Mouse (Mus musculus): ENCODE measurements around the gene Tmcc1. TPM values are rescaled to one million over a fixed set of nuclear protein-coding genes. Genes with fewer than 3 reads are reported as not detected.
"Not testable (repeated sequence)": the region's sequence is repeated elsewhere in the genome, so short reads cannot be mapped to it uniquely, and the experiment has no call there.

The Tmcc1 gene
- polyA plus RNA-seq, 1 experiment: 97.7 TPM

DNA sequence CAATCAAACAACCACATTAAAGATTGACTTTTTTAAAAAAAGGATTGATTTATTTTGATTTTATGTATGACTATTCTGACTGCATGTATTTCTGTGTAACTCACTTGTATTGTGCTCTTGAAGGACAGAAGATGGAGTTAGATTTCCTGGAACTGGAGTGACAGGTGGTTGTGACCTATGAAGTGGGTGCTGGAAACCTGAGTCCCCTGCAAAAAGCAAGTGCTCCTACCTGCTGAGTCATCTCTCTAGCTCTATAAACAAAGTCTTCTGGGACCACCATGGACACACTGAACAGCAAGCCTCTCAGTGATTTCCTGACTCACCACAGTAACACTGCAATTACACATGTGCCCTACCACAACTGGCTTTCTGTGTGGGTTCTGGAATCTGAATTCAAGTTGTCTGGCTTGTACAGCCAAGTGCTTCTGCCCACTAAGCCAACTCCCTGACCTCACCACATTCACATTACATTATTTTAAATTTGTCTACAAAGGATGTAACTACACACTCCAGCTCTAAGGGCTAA is 65.3 kb downstream of the Tmcc1 start:
- H3K36me3 ChIP-seq (ENCODE audit: control insufficient read depth, insufficient read depth, low read length): no peaks in the 10 kb centered on the region
- no peaks in the 10 kb centered on the region for H3K27me3 ChIP-seq (ENCODE audit: control insufficient read depth, insufficient read depth, low read length)
- H3K4me1 ChIP-seq (ENCODE audit: control insufficient read depth, insufficient read depth, low read length): no peaks in the 10 kb centered on the region
- no peak overlapping the region for H3K4me3 ChIP-seq (ENCODE audit: control insufficient read depth, low read depth, low read length)
- TF ChIP-seq CTCF (IDR thresholded peaks at IDR 0.05; ENCODE audit: control insufficient read depth, insufficient read depth, insufficient replicate concordance, low read depth, low read length): no peak
- TF ChIP-seq POLR2A (IDR thresholded peaks at IDR 0.05; ENCODE audit: control insufficient read depth, low read depth, low read length): no peak
- no peak overlapping the region for H3K27ac ChIP-seq (ENCODE audit: control insufficient read depth, insufficient read depth, low read depth, low read length)

DNA sequence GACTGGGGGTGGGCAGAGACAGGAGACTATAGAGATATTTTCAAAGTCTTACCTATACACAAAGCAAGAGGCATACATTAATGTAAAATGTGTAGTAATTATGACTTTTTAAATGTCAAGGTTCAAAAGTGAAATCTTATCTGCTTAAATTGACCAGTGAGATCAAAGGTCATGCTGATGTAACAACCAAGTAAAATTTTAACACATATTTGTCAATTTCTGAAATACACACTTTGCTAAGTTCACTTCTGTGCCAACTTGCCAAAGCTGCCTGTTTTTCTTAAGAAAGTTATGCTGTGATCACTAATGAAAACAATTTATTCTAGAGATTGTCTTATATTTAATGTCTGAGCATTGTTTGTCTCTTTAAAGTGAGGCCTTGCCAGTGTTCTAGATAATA is 66.7 kb downstream of the Tmcc1 start:
- Histone ChIP-seq H3K27ac (ENCODE audit: control insufficient read depth, insufficient read depth, low read depth, low read length) (no peak overlapping the region), H3K27me3 (ENCODE audit: control insufficient read depth, insufficient read depth, low read length) (no peaks in the 10 kb centered on the region), H3K4me3 (ENCODE audit: control insufficient read depth, low read depth, low read length) (no peak overlapping the region), H3K4me1 (ENCODE audit: control insufficient read depth, insufficient read depth, low read length) (no peaks in the 10 kb centered on the region), H3K36me3 (ENCODE audit: control insufficient read depth, insufficient read depth, low read length) (no peaks in the 10 kb centered on the region)
- TF ChIP-seq POLR2A (IDR thresholded peaks at IDR 0.05; ENCODE audit: control insufficient read depth, low read depth, low read length): no peak
- TF ChIP-seq CTCF (IDR thresholded peaks at IDR 0.05; ENCODE audit: control insufficient read depth, insufficient read depth, insufficient replicate concordance, low read depth, low read length): no peak

DNA sequence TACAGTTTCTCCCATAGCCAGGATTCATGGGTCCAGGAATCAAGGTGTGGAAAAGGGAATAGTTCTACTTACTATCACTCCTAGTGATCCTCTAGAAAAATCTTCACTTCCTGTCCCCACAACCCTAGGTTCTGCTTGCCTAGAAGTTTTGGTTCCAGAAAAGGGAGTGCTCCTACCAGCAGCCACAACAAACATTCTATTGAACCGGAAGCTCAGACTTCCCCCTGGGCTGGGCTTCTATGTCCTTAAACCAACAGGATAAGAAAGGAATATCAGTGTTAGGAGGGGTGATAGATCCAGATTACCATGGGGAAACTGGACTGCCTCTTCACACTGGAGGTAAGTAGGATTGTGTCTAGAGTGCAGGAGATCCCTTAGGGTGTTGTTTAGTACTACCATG is 70.4 kb downstream of the Tmcc1 start:
- H3K27ac ChIP-seq (ENCODE audit: control insufficient read depth, insufficient read depth, low read depth, low read length): no peak overlapping the region
- no peaks in the 10 kb centered on the region for H3K4me1 ChIP-seq (ENCODE audit: control insufficient read depth, insufficient read depth, low read length)
- no peaks in the 10 kb centered on the region for H3K27me3 ChIP-seq (ENCODE audit: control insufficient read depth, insufficient read depth, low read length)
- H3K36me3 ChIP-seq (ENCODE audit: control insufficient read depth, insufficient read depth, low read length): no peaks in the 10 kb centered on the region
- no peak for TF ChIP-seq CTCF (IDR thresholded peaks at IDR 0.05; ENCODE audit: control insufficient read depth, insufficient read depth, insufficient replicate concordance, low read depth, low read length)
- no peak for TF ChIP-seq POLR2A (IDR thresholded peaks at IDR 0.05; ENCODE audit: control insufficient read depth, low read depth, low read length)
- H3K4me3 ChIP-seq (ENCODE audit: control insufficient read depth, low read depth, low read length): no peak overlapping the region

DNA sequence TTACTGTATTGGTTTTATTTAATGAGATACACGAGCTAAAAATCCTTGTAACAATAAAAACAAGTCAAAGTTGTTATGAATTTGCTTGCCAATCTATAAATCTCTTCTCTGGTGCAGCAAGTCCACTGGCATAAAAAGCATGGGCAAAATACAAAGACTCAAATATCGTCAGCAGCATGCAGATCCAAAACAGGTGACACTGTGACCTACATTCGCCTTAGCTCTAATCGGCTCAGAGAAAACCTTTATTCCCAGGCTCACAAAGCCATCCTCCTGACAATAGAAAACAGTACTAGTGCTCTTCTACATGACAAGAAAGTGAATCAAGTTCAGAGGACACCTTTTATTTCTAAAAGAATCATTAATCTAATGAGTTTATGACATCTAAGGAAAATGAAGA is 73.6 kb downstream of the Tmcc1 start:
- Histone ChIP-seq H3K4me1 (ENCODE audit: control insufficient read depth, insufficient read depth, low read length) (no peaks in the 10 kb centered on the region), H3K27ac (ENCODE audit: control insufficient read depth, insufficient read depth, low read depth, low read length) (no peak overlapping the region), H3K27me3 (ENCODE audit: control insufficient read depth, insufficient read depth, low read length) (no peaks in the 10 kb centered on the region), H3K36me3 (ENCODE audit: control insufficient read depth, insufficient read depth, low read length) (no peaks in the 10 kb centered on the region), H3K4me3 (ENCODE audit: control insufficient read depth, low read depth, low read length) (no peak overlapping the region)
- no peak for TF ChIP-seq POLR2A (IDR thresholded peaks at IDR 0.05; ENCODE audit: control insufficient read depth, low read depth, low read length)
- no peak for TF ChIP-seq CTCF (IDR thresholded peaks at IDR 0.05; ENCODE audit: control insufficient read depth, insufficient read depth, insufficient replicate concordance, low read depth, low read length)

DNA sequence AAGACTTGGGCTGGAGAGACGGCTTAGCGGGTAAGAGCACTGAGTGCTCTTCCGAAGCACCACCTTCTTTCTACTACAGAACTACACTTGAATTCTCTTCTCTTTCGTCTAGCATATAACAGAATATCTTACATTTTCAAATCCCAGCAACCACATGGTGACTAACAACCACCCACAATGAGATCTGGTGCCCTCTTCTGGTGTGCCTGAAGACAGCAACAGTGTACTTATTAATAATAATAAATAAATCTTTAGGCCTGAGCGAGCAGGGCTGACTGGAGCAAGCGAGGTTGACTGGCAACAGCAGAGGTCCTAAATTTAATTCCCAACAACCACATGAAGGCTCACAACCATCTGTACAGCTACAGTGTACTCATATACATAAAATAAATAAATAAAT is 76.7 kb downstream of the Tmcc1 start:
- not testable (repeated sequence) for H3K36me3 ChIP-seq (ENCODE audit: control insufficient read depth, insufficient read depth, low read length); H3K4me1 ChIP-seq (ENCODE audit: control insufficient read depth, insufficient read depth, low read length); H3K4me3 ChIP-seq (ENCODE audit: control insufficient read depth, low read depth, low read length); H3K27ac ChIP-seq (ENCODE audit: control insufficient read depth, insufficient read depth, low read depth, low read length); H3K27me3 ChIP-seq (ENCODE audit: control insufficient read depth, insufficient read depth, low read length)

DNA sequence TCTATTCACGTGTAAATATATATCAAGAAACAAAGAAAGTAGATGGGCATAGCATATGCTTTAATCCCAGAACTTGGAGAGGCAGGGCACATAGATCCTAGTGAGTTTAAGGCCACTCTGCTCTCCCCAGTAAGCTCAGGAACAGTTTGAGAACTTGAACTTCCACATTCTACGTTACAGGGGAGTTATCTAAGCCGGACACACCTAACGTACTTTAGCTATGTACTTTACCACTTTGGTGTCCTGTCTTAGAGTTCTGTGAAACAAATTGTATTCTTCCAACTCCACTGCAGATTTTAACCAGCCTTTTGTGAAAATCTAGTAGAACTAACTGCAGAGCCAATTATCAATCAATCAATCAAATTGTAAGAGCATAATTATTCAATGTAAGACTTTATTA is 82.7 kb downstream of the Tmcc1 start:
- Histone ChIP-seq H3K27me3 (ENCODE audit: control insufficient read depth, insufficient read depth, low read length) (no peaks in the 10 kb centered on the region), H3K4me1 (ENCODE audit: control insufficient read depth, insufficient read depth, low read length) (peaks cover 11% of the 10 kb centered on the region), H3K4me3 (ENCODE audit: control insufficient read depth, low read depth, low read length) (no peak overlapping the region), H3K36me3 (ENCODE audit: control insufficient read depth, insufficient read depth, low read length) (no peaks in the 10 kb centered on the region), H3K27ac (ENCODE audit: control insufficient read depth, insufficient read depth, low read depth, low read length) (no peak overlapping the region)
- TF ChIP-seq CTCF (IDR thresholded peaks at IDR 0.05; ENCODE audit: control insufficient read depth, insufficient read depth, insufficient replicate concordance, low read depth, low read length) (no peak), POLR2A (IDR thresholded peaks at IDR 0.05; ENCODE audit: control insufficient read depth, low read depth, low read length) (no peak)

DNA sequence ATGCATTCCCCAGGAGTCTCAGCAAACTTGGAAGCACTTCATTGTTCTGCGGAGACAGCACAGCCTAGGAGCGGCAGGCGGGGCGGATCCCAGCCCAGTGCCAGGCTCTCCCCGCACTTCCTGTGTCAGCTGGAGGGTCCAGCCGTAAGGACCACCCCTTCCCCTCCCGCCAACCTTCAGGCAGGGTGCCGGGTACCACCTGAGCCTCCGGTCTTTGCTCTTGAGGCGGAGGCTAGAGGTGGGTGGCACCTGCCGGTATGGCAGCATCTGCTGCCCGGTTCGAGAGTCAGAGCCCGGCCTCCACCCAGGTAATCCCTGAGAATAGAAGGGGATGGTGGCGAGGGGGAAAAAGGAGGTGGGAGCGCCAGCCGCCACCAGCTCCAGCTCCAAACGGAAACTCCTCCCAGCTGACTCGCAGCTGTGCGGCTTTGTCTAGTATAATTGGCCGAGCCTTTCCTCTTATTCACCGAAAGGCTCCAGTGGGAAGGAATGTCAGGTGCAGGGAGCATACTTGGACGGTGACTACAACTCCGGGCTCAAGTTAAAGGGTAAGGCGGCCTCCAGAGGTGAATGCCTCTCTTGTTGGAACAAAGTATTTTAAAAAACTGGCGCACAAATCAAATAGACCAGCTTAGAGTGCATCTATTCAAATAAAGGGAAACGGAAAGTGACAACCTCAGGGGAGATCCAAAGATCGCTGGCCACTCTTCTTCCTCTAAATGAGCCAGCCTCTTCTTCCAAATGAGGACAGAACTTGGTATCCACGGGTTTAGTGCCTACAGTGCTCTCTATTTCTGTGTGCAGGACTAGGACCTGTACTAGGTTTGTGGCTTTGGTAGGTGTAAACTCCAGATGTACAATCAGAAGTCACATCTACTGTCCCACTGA is 85.6 kb downstream of the Tmcc1 start:
- no peaks in the 10 kb centered on the region for H3K36me3 ChIP-seq (ENCODE audit: control insufficient read depth, insufficient read depth, low read length)

More for the DNA sequence above, 85.6 kb downstream of the Tmcc1 start:
- Histone ChIP-seq H3K27me3 (ENCODE audit: control insufficient read depth, insufficient read depth, low read length) (no peaks in the 10 kb centered on the region), H3K4me3 (ENCODE audit: control insufficient read depth, low read depth, low read length) (peak overlapping the region; percentile 81), H3K27ac (ENCODE audit: control insufficient read depth, insufficient read depth, low read depth, low read length) (peak overlapping the region; percentile 41), H3K4me1 (ENCODE audit: control insufficient read depth, insufficient read depth, low read length) (peaks cover 11% of the 10 kb centered on the region)
- TF ChIP-seq CTCF (IDR thresholded peaks at IDR 0.05; ENCODE audit: control insufficient read depth, insufficient read depth, insufficient replicate concordance, low read depth, low read length) (no peak), POLR2A (IDR thresholded peaks at IDR 0.05; ENCODE audit: control insufficient read depth, low read depth, low read length) (no peak)

Data from testis, adult 2 months (tissue).